Mouse (Mus musculus): ENCODE data around the gene Ssmem1. TPM values are rescaled to one million over a fixed set of nuclear protein-coding genes. Genes with fewer than 3 reads are reported as not detected.

Gene Ssmem1
- total and polyA plus RNA-seq, 3 experiments, result 0.16 TPM; not detected in 2

DNA sequence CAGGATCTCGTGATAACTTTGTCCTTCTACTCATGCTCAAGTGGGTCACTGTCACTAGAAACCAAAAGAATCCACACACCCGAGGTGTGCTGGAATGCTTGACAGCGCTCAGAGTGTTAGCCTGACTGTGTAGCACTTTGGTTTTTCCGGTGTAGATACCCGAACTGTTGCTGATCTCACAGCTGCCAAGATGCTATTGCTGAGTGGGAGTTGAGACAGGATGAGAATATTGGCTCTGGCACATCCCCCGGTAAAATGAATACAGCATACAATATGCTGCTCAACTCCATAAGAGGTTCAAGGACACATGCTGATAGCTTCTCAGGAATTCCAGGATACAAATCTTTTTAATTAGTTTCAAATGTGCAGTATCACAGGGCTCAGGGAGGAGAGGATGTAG, 19.2 kb downstream of the Ssmem1 start:
- Histone ChIP-seq H3K27me3 (ENCODE audit: control insufficient read depth, insufficient read depth, low read length) (no peaks in the 10 kb centered on the region), H3K4me1 (ENCODE audit: control insufficient read depth, insufficient read depth, low read length) (peaks cover 2% of the 10 kb centered on the region), H3K79me2 (replicated peaks; ENCODE audit: control insufficient read depth, insufficient read depth, low read length) (no peaks in the 10 kb centered on the region), H3K9ac (ENCODE audit: low read depth, low read length) (no peak overlapping the region), H3K27ac (no peak overlapping the region), H3K4me3 (no peak overlapping the region), H3K36me3 (ENCODE audit: control insufficient read depth, insufficient read depth, low read length) (no peaks in the 10 kb centered on the region; the same call in 1 of the 2 replicates)
- intact Hi-C loops (cut with DNase I), result no loop called here
- no peak for DNase-seq
- TF ChIP-seq POLR2A (IDR thresholded peaks at IDR 0.05; ENCODE audit: insufficient read depth, low read depth, low read length) (no peak), CTCF (IDR thresholded peaks at IDR 0.05) (no peak), EP300 (IDR thresholded peaks at IDR 0.05; ENCODE audit: insufficient read depth, low read depth, low read length) (no peak)
- 18% methylated on average over 6 of the region's 6 CpGs for WGBS

DNA sequence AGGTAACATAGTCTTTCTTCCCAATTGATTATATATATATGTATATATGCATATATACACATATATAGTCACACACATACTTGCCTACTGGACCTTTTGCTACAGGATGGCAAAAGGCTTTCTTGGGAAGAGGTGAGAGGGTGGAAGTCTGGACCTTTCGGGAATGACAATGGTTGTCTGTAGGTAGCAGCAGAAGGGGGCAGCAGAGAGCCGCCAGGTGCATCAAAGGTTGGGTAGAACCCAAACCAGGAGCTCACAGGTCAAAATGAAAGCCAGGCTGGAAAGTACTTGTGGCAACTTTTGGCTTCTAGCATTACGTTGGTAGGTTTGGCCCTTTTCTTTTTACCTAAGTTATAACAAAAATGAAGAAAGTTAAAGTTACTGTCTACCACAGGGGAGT, 25.7 kb downstream of the Ssmem1 start:
- Histone ChIP-seq H3K27ac (no peak overlapping the region), H3K27me3 (ENCODE audit: control insufficient read depth, insufficient read depth, low read length) (no peaks in the 10 kb centered on the region), H3K9ac (ENCODE audit: low read depth, low read length) (no peak overlapping the region), H3K4me3 (no peak overlapping the region), H3K4me1 (ENCODE audit: control insufficient read depth, insufficient read depth, low read length) (no peaks in the 10 kb centered on the region), H3K36me3 (ENCODE audit: control insufficient read depth, insufficient read depth, low read length) (no peaks in the 10 kb centered on the region), H3K79me2 (replicated peaks; ENCODE audit: control insufficient read depth, insufficient read depth, low read length) (no peaks in the 10 kb centered on the region)
- TF ChIP-seq POLR2A (IDR thresholded peaks at IDR 0.05; ENCODE audit: insufficient read depth, low read depth, low read length) (no peak), EP300 (IDR thresholded peaks at IDR 0.05; ENCODE audit: insufficient read depth, low read depth, low read length) (0 out of 2 replicates have a peak, but pooled peaks have one; percentile 57), CTCF (IDR thresholded peaks at IDR 0.05) (peak; percentile 92)
- 45% methylated on average over 3 of the region's 3 CpGs for WGBS
- intact Hi-C loops (cut with DNase I), result loop anchor here (1.0 to 10.0 kb wide), 5 partner anchors 157 to 497 kb away; partner anchors contain the start of gene Cep41
- peak; percentile 27 to 59 for DNase-seq

DNA sequence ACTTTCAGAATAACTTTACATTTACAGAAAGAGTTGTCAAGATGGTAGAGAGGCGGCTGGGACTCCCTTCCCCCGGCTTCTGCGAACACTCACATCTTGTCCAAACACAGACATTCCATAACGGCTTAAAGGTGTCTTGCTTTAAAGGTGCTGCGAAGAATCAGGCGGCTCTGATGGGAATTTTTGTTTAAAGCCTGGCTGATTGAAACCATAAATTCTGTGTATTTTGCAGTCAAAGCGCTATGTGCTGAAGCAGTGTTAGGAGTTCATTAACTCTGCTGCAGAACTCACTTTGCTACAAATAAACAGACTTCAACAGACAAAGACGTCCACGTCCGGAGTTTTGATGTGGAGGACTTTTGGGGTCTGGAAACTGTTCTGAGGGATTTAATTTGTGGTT, 28.6 kb downstream of the Ssmem1 start:
- Histone ChIP-seq H3K4me1 (ENCODE audit: control insufficient read depth, insufficient read depth, low read length) (no peaks in the 10 kb centered on the region), H3K9ac (ENCODE audit: low read depth, low read length) (no peak overlapping the region), H3K27ac (no peak overlapping the region), H3K79me2 (replicated peaks; ENCODE audit: control insufficient read depth, insufficient read depth, low read length) (no peaks in the 10 kb centered on the region), H3K36me3 (ENCODE audit: control insufficient read depth, insufficient read depth, low read length) (no peaks in the 10 kb centered on the region), H3K27me3 (ENCODE audit: control insufficient read depth, insufficient read depth, low read length) (no peaks in the 10 kb centered on the region), H3K4me3 (no peak overlapping the region)
- intact Hi-C loops (cut with DNase I), result loop anchor here (5.0 to 10.0 kb wide), 3 partner anchors 154 to 494 kb away; partner anchors contain the start of gene Cep41
- WGBS, result 91% methylated on average over 10 of the region's 10 CpGs
- TF ChIP-seq CTCF (IDR thresholded peaks at IDR 0.05), result no peak
- TF ChIP-seq EP300 (IDR thresholded peaks at IDR 0.05; ENCODE audit: insufficient read depth, low read depth, low read length), result no peak
- TF ChIP-seq POLR2A (IDR thresholded peaks at IDR 0.05; ENCODE audit: insufficient read depth, low read depth, low read length), result no peak
- no peak for DNase-seq

DNA sequence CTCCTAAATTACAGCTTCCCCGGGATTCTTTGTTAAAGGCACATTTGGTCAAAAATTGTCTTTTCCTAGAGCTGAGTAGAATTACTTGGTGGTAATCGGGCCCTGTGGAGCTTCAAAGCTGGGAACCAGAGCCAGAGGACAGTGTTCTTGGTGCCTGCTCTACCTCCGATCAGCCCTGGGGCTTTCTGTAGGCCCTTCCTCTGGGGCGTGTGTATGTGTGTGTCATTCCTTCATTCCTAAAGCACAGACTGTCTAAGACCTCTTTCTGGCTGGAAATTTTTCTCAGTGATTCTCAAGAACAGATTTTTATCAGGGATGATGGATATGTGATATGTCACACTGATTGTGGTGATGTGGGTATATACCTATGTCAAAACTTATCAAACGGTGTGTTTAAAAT, 29.2 kb downstream of the Ssmem1 start:
- TF ChIP-seq EP300 (IDR thresholded peaks at IDR 0.05; ENCODE audit: insufficient read depth, low read depth, low read length) (no peak), CTCF (IDR thresholded peaks at IDR 0.05) (no peak), POLR2A (IDR thresholded peaks at IDR 0.05; ENCODE audit: insufficient read depth, low read depth, low read length) (no peak)
- DNase-seq, result no peak
- intact Hi-C loops (cut with DNase I), result loop anchor here (5.0 to 10.0 kb wide), 3 partner anchors 154 to 494 kb away; partner anchors contain the start of gene Cep41
- 83% methylated on average over 5 of the region's 5 CpGs for WGBS
- Histone ChIP-seq H3K4me3 (no peak overlapping the region), H3K27ac (no peak overlapping the region), H3K9ac (ENCODE audit: low read depth, low read length) (no peak overlapping the region), H3K27me3 (ENCODE audit: control insufficient read depth, insufficient read depth, low read length) (no peaks in the 10 kb centered on the region), H3K36me3 (ENCODE audit: control insufficient read depth, insufficient read depth, low read length) (no peaks in the 10 kb centered on the region), H3K4me1 (ENCODE audit: control insufficient read depth, insufficient read depth, low read length) (no peaks in the 10 kb centered on the region), H3K79me2 (replicated peaks; ENCODE audit: control insufficient read depth, insufficient read depth, low read length) (no peaks in the 10 kb centered on the region)

DNA sequence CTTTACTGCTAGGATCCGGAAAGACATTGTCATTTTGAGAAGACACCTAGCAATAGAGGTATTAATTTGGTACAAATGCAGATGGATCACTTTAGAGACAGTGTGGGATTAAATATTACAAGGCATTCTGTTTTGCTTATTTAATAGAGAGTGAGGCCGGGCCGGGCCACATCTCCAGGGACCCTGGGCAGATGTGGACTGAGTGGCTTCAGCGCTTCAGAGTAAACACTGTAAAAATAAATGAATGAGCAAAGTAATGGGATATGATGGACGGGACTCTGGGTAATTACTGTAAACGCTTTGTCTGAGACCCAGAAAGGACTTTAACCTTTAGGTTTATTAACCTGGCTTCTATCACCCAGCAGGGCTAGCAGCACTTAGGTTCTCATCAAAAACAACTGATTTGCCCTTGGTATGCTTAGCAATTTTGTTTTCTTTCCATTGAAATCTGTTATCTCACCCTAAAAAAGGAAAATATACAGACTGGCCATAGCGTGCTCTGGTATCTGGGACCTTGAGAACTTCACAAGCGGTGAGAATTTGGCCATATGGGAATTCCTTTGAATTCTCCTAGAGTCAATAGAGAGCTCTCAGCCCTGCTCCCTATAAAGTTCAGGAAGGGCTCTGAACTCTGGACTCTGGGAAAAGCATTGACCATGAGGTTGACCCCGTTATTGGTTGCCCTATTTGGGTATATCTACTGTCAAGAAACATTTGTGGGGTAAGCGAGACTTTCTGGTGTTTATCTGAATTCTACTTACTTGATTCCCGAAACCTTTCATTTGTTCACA, 31.6 kb downstream of the Ssmem1 start, which contains the start of gene Cpa2:
Cpa2 (plus strand) TSS at position 574 of the 791 bp plus-strand sequence.
- Histone ChIP-seq H3K27ac (no peak within 1 kb of the TSS), H3K79me2 (replicated peaks; ENCODE audit: control insufficient read depth, insufficient read depth, low read length) (no peaks in the 10 kb centered on the region), H3K4me3 (no peak within 1 kb of the TSS), H3K9ac (ENCODE audit: low read depth, low read length) (no peak within 1 kb of the TSS), H3K36me3 (ENCODE audit: control insufficient read depth, insufficient read depth, low read length) (no peaks in the 10 kb centered on the region), H3K27me3 (ENCODE audit: control insufficient read depth, insufficient read depth, low read length) (no peaks in the 10 kb centered on the region), H3K4me1 (ENCODE audit: control insufficient read depth, insufficient read depth, low read length) (no peaks in the 10 kb centered on the region; the same call in 1 of the 2 replicates)
- intact Hi-C loops (cut with DNase I), result no loop called here
- no peak for DNase-seq
- WGBS, result 79% methylated on average over 11 of the region's 11 CpGs
- TF ChIP-seq POLR2A (IDR thresholded peaks at IDR 0.05; ENCODE audit: insufficient read depth, low read depth, low read length), result no peak
- TF ChIP-seq EP300 (IDR thresholded peaks at IDR 0.05; ENCODE audit: insufficient read depth, low read depth, low read length), result no peak
- no peak for TF ChIP-seq CTCF (IDR thresholded peaks at IDR 0.05)

DNA sequence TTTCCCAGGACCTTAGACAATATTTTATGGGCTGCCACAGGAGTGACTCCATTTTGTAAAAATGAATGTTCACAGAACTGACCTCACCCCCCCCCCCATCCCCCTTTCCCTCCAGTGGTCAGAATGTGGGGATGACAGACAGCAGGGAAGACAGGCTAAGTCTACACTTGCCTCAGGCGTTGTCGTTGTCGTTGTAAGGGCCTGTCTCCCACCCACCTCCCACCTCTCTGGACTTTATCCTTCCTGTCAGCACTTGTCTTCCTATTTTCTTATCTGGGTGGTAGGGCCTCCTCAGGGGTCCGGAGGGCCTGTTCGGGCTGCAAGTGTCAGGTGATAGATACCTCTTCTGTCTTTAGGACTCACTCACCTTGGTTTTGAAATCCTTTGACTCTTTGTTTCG, 32.6 kb downstream of the Ssmem1 start:
- Histone ChIP-seq H3K4me3 (no peak overlapping the region), H3K27ac (no peak overlapping the region), H3K9ac (ENCODE audit: low read depth, low read length) (no peak overlapping the region), H3K4me1 (ENCODE audit: control insufficient read depth, insufficient read depth, low read length) (peaks cover 1% of the 10 kb centered on the region), H3K36me3 (ENCODE audit: control insufficient read depth, insufficient read depth, low read length) (no peaks in the 10 kb centered on the region), H3K79me2 (replicated peaks; ENCODE audit: control insufficient read depth, insufficient read depth, low read length) (no peaks in the 10 kb centered on the region), H3K27me3 (ENCODE audit: control insufficient read depth, insufficient read depth, low read length) (no peaks in the 10 kb centered on the region)
- TF ChIP-seq CTCF (IDR thresholded peaks at IDR 0.05) (no peak), EP300 (IDR thresholded peaks at IDR 0.05; ENCODE audit: insufficient read depth, low read depth, low read length) (no peak), POLR2A (IDR thresholded peaks at IDR 0.05; ENCODE audit: insufficient read depth, low read depth, low read length) (no peak)
- WGBS, result 76% methylated on average over 6 of the region's 6 CpGs
- intact Hi-C loops (cut with DNase I), result no loop called here
- no peak for DNase-seq
